Mouse (Mus musculus): ENCODE results near the gene Slf2.

- TF ChIP-seq ZC3H11A (IDR thresholded peaks at IDR 0.05; ENCODE audit: low read depth, low read length), result no peak
- TF ChIP-seq RCOR1 (IDR thresholded peaks at IDR 0.05; ENCODE audit: low read depth, low read length), result no peak
- no peak for TF ChIP-seq TCF12 (IDR thresholded peaks at IDR 0.05; ENCODE audit: low read depth, low read length)
- TF ChIP-seq GATA1 (IDR thresholded peaks at IDR 0.05; ENCODE audit: low read depth, low read length), result no peak
- no peak for TF ChIP-seq EP300 (IDR thresholded peaks at IDR 0.05; ENCODE audit: low read depth in 1 of 2, low read length in 2 of 2)
Observed at GRCm38 (mm10) chr19:44914481-44915249, 16.3 kb upstream of the Slf2 start.

All from MEL (cell line).